Mouse (Mus musculus) liver, embryonic 13.5 days (tissue): ENCODE results near the gene Vmn2r40. TPM values are rescaled to one million over a fixed set of nuclear protein-coding genes. Genes with fewer than 3 reads are reported as not detected.
"Not testable (repeated sequence)": the region's sequence is repeated elsewhere in the genome, so short reads cannot be mapped to it uniquely, and the experiment has no call there.

Experiments
- ATAC-seq: fragments of 200-750 bp; cut with Nextera tagmentation; 2 replicates; pipeline ENCODE4 v1.8.0; 2017; ENCODE audit warnings: low read depth, mild to moderate bottlenecking, moderate number of reproducible peaks, moderate library complexity
- DNase-seq: peaks from one replicate; pipeline ENCODE4 v3.0.0; 2022
- H3K27ac ChIP-seq: fragments of 300-500 bp; sonication (generic); 2 replicates; pipeline ENCODE4 v1.5.1; 2015; ENCODE audit warnings: moderate library complexity, mild to moderate bottlenecking, inconsistent platforms
- H3K27me3 ChIP-seq: fragments of 300-500 bp; sonication (generic); 2 replicates; pipeline ENCODE4 v1.6.1; 2015; ENCODE audit warnings: mild to moderate bottlenecking, inconsistent platforms
- H3K36me3 ChIP-seq: fragments of 300-500 bp; sonication (generic); 2 replicates; pipeline ENCODE4 v1.6.1; 2015; ENCODE audit warnings: mild to moderate bottlenecking, inconsistent platforms
- H3K4me1 ChIP-seq: fragments of 300-500 bp; sonication (generic); replicated peaks from 2 replicates; pipeline ENCODE4 v1.6.1; 2015; ENCODE audit warnings: inconsistent platforms
- H3K4me2 ChIP-seq: fragments of 300-500 bp; sonication (generic); 2 replicates; pipeline ENCODE4 v1.6.1; 2015; ENCODE audit warnings: inconsistent platforms, mild to moderate bottlenecking, moderate library complexity
- H3K4me3 ChIP-seq: fragments of 300-500 bp; sonication (generic); replicated peaks from 2 replicates; pipeline ENCODE4 v1.5.1; 2015; ENCODE audit warnings: mild to moderate bottlenecking, inconsistent platforms
- H3K9ac ChIP-seq: fragments of 300-500 bp; sonication (generic); 2 replicates; pipeline ENCODE4 v1.6.1; 2015; ENCODE audit warnings: mild to moderate bottlenecking, inconsistent platforms
- H3K9me3 ChIP-seq: fragments of 300-500 bp; sonication (generic); replicated peaks from 2 replicates; pipeline ENCODE4 v1.6.1; 2016; ENCODE audit warnings: inconsistent platforms
- WGBS: fragments of 180-500 bp; shearing (Covaris S2); methylation state at CpG from one replicate; pipeline ENCODE4 v1.1.7; 2015; ENCODE audit not compliant: insufficient replicate concordance; 5-methylcytosine and 5-hydroxymethylcytosine counted together
- polyA plus RNA-seq: library from polyadenylated mRNA; unstranded; fragments of >200 nt; fragmentation: Nextera tagmentation; extraction: Ambion mirVana; gene quantifications from 2 replicates; pipeline ENCODE4 v1.2.1, GENCODE M21; 2015

Vmn2r40 gene
- polyA plus RNA-seq = not detected in 2 replicates

DNA sequence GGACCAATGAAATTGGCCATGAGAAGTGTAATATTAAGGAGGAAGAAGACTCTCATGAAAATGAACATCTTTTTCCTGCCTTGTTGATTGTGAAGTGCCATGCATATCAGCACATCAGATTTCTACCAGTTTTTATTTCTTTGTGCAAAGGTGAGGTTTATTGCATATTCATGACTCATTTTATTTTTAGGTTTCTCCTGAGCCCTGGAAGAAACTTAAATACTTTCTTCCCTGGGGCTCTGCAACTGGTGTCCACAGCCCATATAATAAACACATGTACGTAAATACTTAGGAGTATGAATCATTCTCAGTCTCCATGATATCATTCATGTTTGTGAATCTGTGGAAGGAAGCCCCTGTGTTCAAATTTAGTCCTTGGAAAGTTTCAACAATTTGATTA, at the start of gene Vmn2r40:
TSS of gene Vmn2r40 (minus strand) at position 101 of the 400 bp plus-strand sequence.
- H3K9ac ChIP-seq, H3K27ac ChIP-seq, ATAC-seq, H3K9me3 ChIP-seq, DNase-seq, H3K4me2 ChIP-seq, H3K36me3 ChIP-seq, H3K27me3 ChIP-seq, H3K4me1 ChIP-seq, H3K4me3 ChIP-seq: not testable (repeated sequence)
- WGBS = no CpG with 5 or more reads among the region's 1 CpGs

Other genes with a start within 250 kb of the Vmn2r40 start
- gene Vmn2r39, start 99.4 kb upstream of the Vmn2r40 start, polyA plus RNA-seq = not detected in 2 replicates
- gene Vmn2r38, start 166.4 kb upstream of the Vmn2r40 start, polyA plus RNA-seq = not detected in 2 replicates